Comparison of ENCODE assay signal across 32 mouse cellular contexts in genomic region chr16:95180562-95180961, GRCm38 (mm10).
"Had no signal": no experiment of that assay in that cellular context is flagged by ENCODE, and none has a peak within 500 bp of the region (broad histone marks: within the 10 kb centered on the region; RNA-seq: fewer than 3 reads in every experiment).

No protein-coding gene starts in this region.

- H3K9ac ChIP-seq: limb, embryonic 12.5 days; limb, embryonic 13.5 days; limb, embryonic 15.5 days; liver, embryonic 12.5 days; liver, embryonic 13.5 days; liver, embryonic 14.5 days; liver, embryonic 15.5 days; liver, postnatal 0 days; lung, embryonic 14.5 days; lung, embryonic 15.5 days; midbrain, embryonic 12.5 days; midbrain, embryonic 13.5 days; midbrain, embryonic 15.5 days; neural tube, embryonic 12.5 days; neural tube, embryonic 13.5 days had no signal

- DNase-seq: left cerebral cortex, postnatal 4 days; liver; liver, embryonic 13.5 days; liver, postnatal 0 days; lung, adult 18-20 months; lung, adult 2 months; lung, embryonic 14.5 days; lung, postnatal 10 days; lung, postnatal 14 days; lung, postnatal 36 days; lung, postnatal 4 days; midbrain, embryonic 14.5 days had no signal

- H3K4me2 ChIP-seq: limb, embryonic 12.5 days; limb, embryonic 13.5 days; limb, embryonic 15.5 days; liver, embryonic 11.5 days; liver, embryonic 12.5 days; liver, embryonic 13.5 days; liver, embryonic 15.5 days; lung, embryonic 14.5 days; lung, embryonic 15.5 days; midbrain, embryonic 11.5 days; midbrain, embryonic 12.5 days; midbrain, embryonic 13.5 days; midbrain, embryonic 15.5 days; neural tube, embryonic 12.5 days; neural tube, embryonic 13.5 days had no signal

- H3K4me1 ChIP-seq: limb, embryonic 10.5 days; limb, embryonic 12.5 days; limb, embryonic 13.5 days; limb, embryonic 15.5 days; liver, embryonic 12.5 days; liver, embryonic 13.5 days; liver, embryonic 15.5 days; lung, embryonic 15.5 days; megakaryocyte, embryonic 14.5 days; midbrain, embryonic 12.5 days; midbrain, embryonic 13.5 days; midbrain, embryonic 15.5 days; neural tube, embryonic 12.5 days had no signal

- H3K9me3 ChIP-seq: limb, embryonic 10.5 days; limb, embryonic 12.5 days; limb, embryonic 13.5 days; limb, embryonic 15.5 days; liver, embryonic 12.5 days; liver, embryonic 13.5 days; liver, embryonic 15.5 days; lung, embryonic 15.5 days; midbrain, embryonic 12.5 days; midbrain, embryonic 13.5 days; midbrain, embryonic 15.5 days; neural tube, embryonic 12.5 days; neural tube, embryonic 13.5 days had no signal

- H3K36me3 ChIP-seq: limb, embryonic 10.5 days; limb, embryonic 12.5 days; limb, embryonic 13.5 days; limb, embryonic 15.5 days; liver, embryonic 12.5 days; liver, embryonic 13.5 days; liver, embryonic 15.5 days; lung, embryonic 15.5 days; midbrain, embryonic 12.5 days; midbrain, embryonic 13.5 days; midbrain, embryonic 15.5 days; neural tube, embryonic 12.5 days; neural tube, embryonic 13.5 days had no signal

- H3K27ac ChIP-seq: limb, embryonic 10.5 days; limb, embryonic 12.5 days; limb, embryonic 13.5 days; limb, embryonic 15.5 days; liver, embryonic 12.5 days; liver, embryonic 13.5 days; liver, embryonic 14.5 days; liver, embryonic 15.5 days; lung, embryonic 15.5 days; macrophage; midbrain, embryonic 12.5 days; midbrain, embryonic 13.5 days; midbrain, embryonic 15.5 days; neural tube, embryonic 12.5 days; neural tube, embryonic 13.5 days had no signal

- H3K27me3 ChIP-seq: limb, embryonic 12.5 days; limb, embryonic 13.5 days; limb, embryonic 15.5 days; liver, embryonic 12.5 days; liver, embryonic 13.5 days; liver, embryonic 15.5 days; lung, embryonic 15.5 days; midbrain, embryonic 12.5 days; midbrain, embryonic 13.5 days; midbrain, embryonic 15.5 days; neural tube, embryonic 12.5 days; neural tube, embryonic 13.5 days had no signal

- H3K4me3 ChIP-seq: limb, embryonic 10.5 days; limb, embryonic 12.5 days; limb, embryonic 13.5 days; limb, embryonic 15.5 days; liver, embryonic 12.5 days; liver, embryonic 13.5 days; liver, embryonic 15.5 days; lung, embryonic 15.5 days; megakaryocyte, embryonic 14.5 days; midbrain, embryonic 12.5 days; midbrain, embryonic 13.5 days; midbrain, embryonic 15.5 days; myocyte; neural tube, embryonic 12.5 days; neural tube, embryonic 13.5 days had no signal

- ATAC-seq: liver, embryonic 12.5 days; liver, postnatal 0 days; lung, postnatal 0 days; midbrain, embryonic 13.5 days; midbrain, embryonic 15.5 days; midbrain, embryonic 16.5 days had no signal
